22 mouse cellular contexts compared by ENCODE assay signal in genomic region chr13:94549580-94549979, GRCm38 (mm10).
A peak's percentile ranks its signal among the peaks of the same experiment; 100 is the strongest.
DNase-seq lines count a peak whose midpoint lies in the region; ATAC-seq and TF ChIP-seq lines count a peak whose summit lies in the region.
"Had no signal": no experiment of that assay in that cellular context is flagged by ENCODE, and none has a peak within 500 bp of the region (broad histone marks: within the 10 kb centered on the region; RNA-seq: fewer than 3 reads in every experiment).

No protein-coding gene starts in this region.

- no peaks in the 10 kb centered on the region for H3K27me3 ChIP-seq in hindbrain, postnatal 0 days (ENCODE audit: insufficient read depth, low read length)
- H3K27me3 ChIP-seq in hindbrain, embryonic 10.5 days (ENCODE audit: insufficient read depth, poor library complexity, severe bottlenecking), result peaks cover 33% of the 10 kb centered on the region
- H3K27me3 ChIP-seq in forebrain, postnatal 0 days (ENCODE audit: insufficient read depth, low read length), result no peaks in the 10 kb centered on the region

- no peak overlapping the region for H3K9ac ChIP-seq in hindbrain, postnatal 0 days (replicated peaks; ENCODE audit: low read length)
- no peak overlapping the region for H3K9ac ChIP-seq in forebrain, postnatal 0 days
- H3K9ac ChIP-seq: midbrain, embryonic 12.5 days had no signal

- H3K27ac ChIP-seq in hindbrain, postnatal 0 days, result no peak overlapping the region
- H3K27ac ChIP-seq in hindbrain, embryonic 10.5 days, result no peak overlapping the region
- H3K27ac ChIP-seq in forebrain, postnatal 0 days (ENCODE audit: low read depth, low read length), result no peak overlapping the region
- H3K27ac ChIP-seq: kidney, postnatal 0 days; macrophage; midbrain, embryonic 12.5 days had no signal

- H3K9me3 ChIP-seq in hindbrain, postnatal 0 days (ENCODE audit: low read length), result no peaks in the 10 kb centered on the region
- no peaks in the 10 kb centered on the region for H3K9me3 ChIP-seq in hindbrain, embryonic 10.5 days
- no peaks in the 10 kb centered on the region for H3K9me3 ChIP-seq in forebrain, postnatal 0 days (ENCODE audit: low read length)
- H3K9me3 ChIP-seq: midbrain, embryonic 12.5 days had no signal

- H3K4me3 ChIP-seq in hindbrain, postnatal 0 days (ENCODE audit: low read length), result no peak overlapping the region
- H3K4me3 ChIP-seq in hindbrain, embryonic 10.5 days, result no peak overlapping the region
- H3K4me3 ChIP-seq in forebrain, postnatal 0 days (ENCODE audit: low read depth, low read length), result no peak overlapping the region
- H3K4me3 ChIP-seq: midbrain, embryonic 12.5 days had no signal

- ATAC-seq in hindbrain, postnatal 0 days, result no peak
- 0 out of 2 replicates have a peak, but pooled peaks have one; percentile 42 for ATAC-seq in forebrain, postnatal 0 days
- ATAC-seq: inflammation-experienced regulatory T-cells, adult 6 months had no signal

- no peak overlapping the region for H3K4me2 ChIP-seq in hindbrain, postnatal 0 days (ENCODE audit: low read depth, low read length)
- H3K4me2 ChIP-seq in forebrain, postnatal 0 days (ENCODE audit: low read depth), result no peak overlapping the region
- H3K4me2 ChIP-seq: heart, embryonic 11.5 days; midbrain, embryonic 12.5 days had no signal

- no peak for TF ChIP-seq CTCF in hindbrain, postnatal 0 days (IDR thresholded peaks at IDR 0.05; ENCODE audit: low read depth)
- no peak for TF ChIP-seq CTCF in forebrain, postnatal 0 days (IDR thresholded peaks at IDR 0.05; ENCODE audit: low read depth)

- WGBS in hindbrain, postnatal 0 days, result 29% methylated on average over 3 of the region's 3 CpGs
- 79% methylated on average over 3 of the region's 3 CpGs for WGBS in hindbrain, embryonic 10.5 days
- 22% methylated on average over 3 of the region's 3 CpGs for WGBS in forebrain, postnatal 0 days

- no peaks in the 10 kb centered on the region for H3K36me3 ChIP-seq in hindbrain, postnatal 0 days (ENCODE audit: insufficient read depth, low read length)
- peaks cover 11% of the 10 kb centered on the region; the same call in 1 of the 2 replicates for H3K36me3 ChIP-seq in hindbrain, embryonic 10.5 days
- H3K36me3 ChIP-seq in forebrain, postnatal 0 days (ENCODE audit: insufficient read depth), result no peaks in the 10 kb centered on the region
- H3K36me3 ChIP-seq: midbrain, embryonic 12.5 days had no signal

- DNase-seq in hindbrain, postnatal 0 days (ENCODE audit: low spot score), result peak; percentile 28
- no peak for DNase-seq in hindbrain, embryonic 10.5 days (ENCODE audit: low spot score)
- peak; percentile 36 for DNase-seq in retina, postnatal 1 day
- DNase-seq in retina, embryonic 14.5 days (ENCODE audit: low spot score), result no peak
- no peak for DNase-seq in forebrain, postnatal 0 days
- DNase-seq in left cerebral cortex, adult 8-10 months (ENCODE audit: low spot score in 2 of 2), result no peak
- no peak for DNase-seq in frontal cortex, postnatal 10 days (ENCODE audit: low spot score in 2 of 2)
- DNase-seq: adrenal gland, postnatal 14 days; B cell, adult 2 months; cerebellum, adult 8-10 months; cerebellum, postnatal 36 days; embryo, embryonic 11 days; gastrocnemius, postnatal 10 days; kidney, adult 2 months; right cerebral cortex, adult 18-20 months; right cerebral cortex, postnatal 4 days; thymus, postnatal 36 days had no signal

- no peaks in the 10 kb centered on the region; the same call in 1 of the 2 replicates for H3K4me1 ChIP-seq in hindbrain, postnatal 0 days (ENCODE audit: insufficient read depth, low read length)
- 0 out of 2 replicates have a peak, but pooled peaks cover 13% of the 10 kb centered on the region for H3K4me1 ChIP-seq in hindbrain, embryonic 10.5 days (replicated peaks)
- H3K4me1 ChIP-seq in forebrain, postnatal 0 days (ENCODE audit: insufficient read depth), result peaks cover 9% of the 10 kb centered on the region; the same call in 1 of the 2 replicates

Comparison
In these comparisons a context has a peak if more than half of its experiments do, and no peak if none do; other contexts are left out.
1. DNase-seq: peak in hindbrain, postnatal 0 days (single experiment) and retina, postnatal 1 day (single experiment); none in hindbrain, embryonic 10.5 days (single experiment), retina, embryonic 14.5 days (single experiment), forebrain, postnatal 0 days (single experiment), left cerebral cortex, adult 8-10 months (0 of 2) and frontal cortex, postnatal 10 days (0 of 2).